1 mouse cellular context compared by ENCODE assay signal in genomic region chr3:65391784-65392420, GRCm38 (mm10).
TF ChIP-seq lines count a peak whose summit lies in the region.

No protein-coding gene starts in this region.

TF ChIP-seq in MEL, 35 proteins besides CTCF, POLR2A, EP300 and RAD21 (continued from another document):
- TF ChIP-seq JUND (IDR thresholded peaks at IDR 0.05; ENCODE audit: low read depth, low read length) (no peak), MYB (IDR thresholded peaks at IDR 0.05; ENCODE audit: low read depth, low read length) (no peak), SMC3 (IDR thresholded peaks at IDR 0.05; ENCODE audit: low read depth, low read length) (peak; percentile 16; the same call in 1 of the 2 replicates), POLR2AphosphoS5 (IDR thresholded peaks at IDR 0.05; ENCODE audit: borderline replicate concordance, low read depth, low read length) (no peak), CHD1 (IDR thresholded peaks at IDR 0.05; ENCODE audit: low read depth, low read length) (0 out of 2 replicates have a peak, but pooled peaks have one; percentile 50), GABPA (IDR thresholded peaks at IDR 0.05; ENCODE audit: low read depth, low read length) (no peak), MXI1 (IDR thresholded peaks at IDR 0.05; ENCODE audit: low read depth, low read length) (no peak), BHLHE40 (IDR thresholded peaks at IDR 0.05; ENCODE audit: borderline replicate concordance, low read depth, low read length) (no peak), SIN3A (IDR thresholded peaks at IDR 0.05; ENCODE audit: low read length) (0 out of 2 replicates have a peak, but pooled peaks have one; percentile 53), KAT2A (conservative IDR thresholded peaks at IDR 0.05; ENCODE audit: low read depth, low read length) (no peak)
